Mouse (Mus musculus): ENCODE measurements at regions not wholly inside any gene's neighbourhood (a gene's known extent, or its start where the extent isn't known, plus 50 kb on each side); places are given as distances from the start of the nearest gene placed in this dataset.

DNA sequence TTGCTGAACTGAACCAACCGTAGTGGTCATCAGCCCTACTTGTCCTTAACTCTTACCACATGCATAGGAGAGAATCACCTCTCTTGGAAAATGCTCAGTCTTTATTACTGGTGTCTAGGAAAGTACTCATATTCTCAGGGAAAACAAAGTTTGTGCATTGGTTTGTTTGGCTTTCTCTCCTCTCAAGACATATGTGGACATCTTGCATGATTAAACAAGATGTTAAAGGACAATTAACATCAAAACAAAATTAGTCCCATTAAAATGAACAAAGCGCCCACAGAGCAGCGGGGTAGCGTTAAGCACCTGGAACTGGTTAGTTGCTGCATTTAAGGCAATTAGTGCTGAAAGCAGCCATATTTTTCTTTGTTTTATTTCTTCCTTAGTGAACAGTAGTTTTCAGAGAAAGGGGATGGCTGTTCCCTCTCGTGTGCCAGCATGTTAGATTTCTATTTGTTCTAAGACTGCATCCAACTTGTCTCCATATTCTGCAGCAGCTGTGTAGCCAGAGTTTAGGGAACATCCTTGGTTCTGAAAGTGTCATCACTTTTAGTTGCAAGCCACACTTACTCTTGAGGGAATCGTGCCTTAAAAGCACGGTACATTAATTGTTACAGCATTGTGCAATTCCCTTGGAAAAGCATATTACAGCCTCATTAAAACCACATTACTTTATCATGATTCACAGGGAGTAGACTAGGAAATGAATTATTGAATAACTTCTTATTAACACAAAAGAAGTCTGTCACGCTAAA is 137.7 kb downstream of the Ube2u start:
- no peak for DNase-seq

DNA sequence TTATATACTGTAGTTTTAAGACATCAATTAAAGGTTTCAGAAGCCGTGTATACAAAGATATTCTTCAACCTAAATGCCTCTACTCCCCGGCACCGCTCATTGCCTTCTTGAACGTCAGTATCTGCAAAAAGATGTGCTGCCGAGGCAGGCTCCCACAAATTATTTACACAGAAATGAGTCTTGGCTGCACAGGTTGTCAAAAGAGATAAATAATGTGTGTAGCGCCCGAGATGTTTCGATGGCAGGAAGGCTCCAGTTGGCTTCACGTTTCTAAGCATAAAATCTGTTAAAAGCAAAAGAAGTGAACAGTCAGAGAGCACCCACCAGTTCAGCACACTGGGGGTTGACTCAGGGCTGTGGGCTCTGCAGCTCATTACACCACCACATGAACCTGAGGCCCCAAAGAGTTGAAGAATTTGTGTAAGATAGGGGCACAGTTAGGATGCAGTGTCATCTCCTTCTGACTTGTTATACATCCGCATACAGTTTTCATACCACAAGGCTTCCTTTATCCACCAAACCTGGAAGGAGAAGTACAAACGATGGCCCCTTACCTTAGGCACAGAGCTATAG is 138.4 kb downstream of the Ube2u start:
- DNase-seq: no peak

GRCm38 (mm10) chr4:100624656-100625055 is 146.0 kb downstream of the Ube2u start:
- no peak for DNase-seq

DNA sequence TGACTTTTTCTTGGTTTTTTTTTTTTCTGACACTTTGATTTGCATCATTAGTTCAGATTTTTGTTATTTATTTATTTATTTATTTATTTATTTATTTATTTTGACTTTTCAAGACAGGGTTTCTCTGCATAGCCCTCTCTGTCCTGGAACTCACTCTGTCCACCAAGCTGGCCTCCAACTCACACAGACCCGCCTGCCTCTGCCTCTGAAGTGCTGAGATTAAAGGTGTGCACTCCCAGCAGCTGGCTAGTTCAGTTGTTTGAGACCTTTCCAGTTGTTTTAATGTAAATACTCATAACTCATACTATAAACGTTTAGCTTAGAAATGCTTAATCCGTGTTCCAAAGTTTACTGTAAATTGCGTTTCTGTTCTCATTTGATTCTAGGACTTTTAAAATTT is 147.9 kb downstream of the Ube2u start:
- no peak for DNase-seq

DNA sequence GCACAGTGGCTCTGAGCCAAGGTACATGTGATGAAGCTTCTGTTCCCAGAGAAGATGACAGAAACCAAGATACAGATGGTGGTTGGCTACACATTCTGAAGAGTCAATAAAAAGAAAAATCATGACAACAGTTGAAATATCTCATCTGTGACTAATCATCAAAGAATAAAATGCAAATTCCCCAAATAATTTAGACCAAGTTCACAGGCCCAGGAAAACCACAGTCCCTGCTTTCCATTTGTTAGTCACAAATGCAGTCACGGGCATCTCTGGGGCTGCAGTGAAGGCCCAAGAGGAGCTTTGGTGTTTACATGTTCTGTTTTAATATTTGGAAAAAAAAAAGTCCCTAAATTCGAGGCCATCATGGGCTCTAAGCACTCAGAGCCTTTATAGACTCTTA is 142.1 kb upstream of the Cachd1 start:
- DNase-seq: no peak

DNA sequence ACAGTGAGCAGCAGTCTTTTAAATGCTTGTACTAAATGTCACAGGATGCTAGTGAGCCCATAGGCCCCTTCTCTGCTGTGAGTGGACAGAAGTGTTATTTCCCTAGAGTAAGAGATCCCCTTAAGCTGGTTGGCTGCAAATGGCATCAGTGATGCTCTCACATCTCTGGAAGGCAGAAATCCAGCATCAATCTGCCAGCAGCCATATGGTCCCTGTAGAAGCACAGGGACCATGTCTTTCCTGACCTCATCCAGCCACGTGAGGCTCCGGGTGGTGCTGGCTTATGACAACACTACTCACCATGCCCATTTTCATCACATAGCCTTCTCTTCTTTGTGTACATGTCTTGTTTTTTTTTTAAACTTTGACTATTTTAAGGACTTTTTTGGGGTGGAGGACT is 138.9 kb upstream of the Cachd1 start:
- DNase-seq: no peak

DNA sequence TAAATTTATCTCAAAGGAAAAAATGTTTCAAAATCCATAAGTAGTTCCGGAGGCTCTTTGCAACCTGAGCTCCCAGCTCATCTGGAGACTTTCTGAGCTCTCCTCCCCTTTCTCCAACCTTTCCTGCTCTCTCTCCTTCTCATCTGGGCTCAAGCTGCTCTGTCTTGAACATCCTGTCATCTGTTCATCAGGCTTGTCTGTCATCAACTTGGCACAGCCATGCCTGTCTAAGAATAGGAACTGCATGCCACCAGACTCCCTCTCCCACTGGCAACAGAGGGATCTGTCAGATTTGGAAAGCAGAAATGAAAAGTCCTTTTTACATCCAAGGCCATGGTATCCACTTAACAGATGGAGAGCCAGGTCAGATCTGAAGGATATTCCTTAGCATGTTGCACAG is 115.3 kb upstream of the Cachd1 start:
- DNase-seq: no peak

GRCm38 (mm10) chr4:100664619-100665264 is 111.7 kb upstream of the Cachd1 start:
- DNase-seq: no peak

- no peak for DNase-seq
Observed at GRCm38 (mm10) chr4:100670553-100670952, 105.9 kb upstream of the Cachd1 start.

DNA sequence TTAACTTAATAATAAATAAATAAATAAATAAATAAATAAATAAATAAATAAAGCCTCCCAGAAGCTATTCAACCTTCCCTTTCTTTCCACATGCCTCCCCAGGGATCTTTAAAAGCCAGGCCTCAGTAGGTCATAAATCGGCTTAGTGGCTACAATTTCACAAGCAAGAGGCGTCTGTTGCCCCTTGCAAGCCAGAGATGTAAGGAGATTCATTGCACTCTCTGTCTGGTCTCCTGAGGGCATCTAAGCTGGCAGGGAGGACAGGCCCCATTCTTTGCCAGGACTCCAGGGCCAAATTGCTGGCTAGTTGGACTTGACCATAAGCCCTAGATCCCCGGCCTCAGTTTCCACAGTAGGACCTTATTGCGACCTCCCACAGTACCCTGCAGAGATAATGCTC is 101.6 kb upstream of the Cachd1 start:
- no peak for DNase-seq

DNA sequence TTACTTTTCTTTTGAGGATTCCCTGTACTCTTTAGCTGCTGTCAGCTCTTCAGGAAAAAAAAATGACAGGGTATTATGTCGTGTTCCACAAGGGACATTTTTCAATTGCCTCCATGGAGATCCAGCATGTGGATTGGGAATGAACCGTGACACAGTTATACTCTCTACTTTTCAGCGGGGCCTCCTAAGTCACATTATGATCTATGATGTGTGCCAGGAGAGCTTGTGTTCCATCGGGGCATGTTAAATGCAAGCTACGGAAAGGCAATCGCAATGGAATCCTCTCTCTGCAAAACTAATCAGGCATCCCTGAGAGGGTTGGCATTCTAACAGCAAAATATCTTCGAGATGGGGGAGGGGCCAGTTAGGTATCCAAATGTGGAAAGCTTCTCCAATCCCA is 92.7 kb upstream of the Cachd1 start:
- no peak for DNase-seq

DNA sequence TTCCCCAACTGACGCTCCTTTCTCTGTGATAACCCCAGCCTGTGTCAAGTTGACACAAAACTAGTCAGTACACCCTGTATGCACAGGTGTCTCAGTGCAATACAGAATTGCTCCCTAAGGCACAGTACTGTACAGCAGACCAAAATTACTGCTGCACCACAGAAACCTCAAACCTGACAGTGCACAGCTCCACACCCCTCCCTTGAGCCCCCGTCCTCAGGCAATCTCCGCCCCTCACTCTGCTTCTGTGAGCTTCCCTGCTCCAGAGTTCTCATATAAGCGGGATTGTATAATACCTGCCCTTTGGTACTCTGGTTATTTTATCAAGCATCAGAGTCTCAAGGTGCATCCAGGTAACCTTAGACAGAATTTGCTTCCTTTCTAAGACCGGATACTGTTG is 76.5 kb upstream of the Cachd1 start:
- no peak for DNase-seq

DNA sequence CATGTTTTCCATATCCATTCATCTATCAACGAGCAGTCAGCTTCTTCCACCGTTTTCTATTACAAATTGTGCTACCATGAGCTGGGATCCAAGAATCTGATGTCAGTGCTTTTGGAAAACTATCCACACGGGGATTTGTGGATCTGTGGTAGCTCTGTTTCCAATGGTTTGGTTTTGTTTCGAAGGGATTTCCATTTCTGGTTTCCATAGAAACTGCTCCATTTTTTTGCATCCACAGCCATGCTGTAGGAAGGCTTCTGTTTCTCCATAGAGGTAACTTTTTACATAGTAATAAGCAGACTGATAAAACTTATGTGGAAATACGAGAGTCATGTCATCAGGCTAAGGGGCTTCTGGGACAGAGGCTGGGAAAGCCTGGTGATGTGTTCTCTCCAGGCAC is 76.1 kb upstream of the Cachd1 start:
- no peak for DNase-seq

DNA sequence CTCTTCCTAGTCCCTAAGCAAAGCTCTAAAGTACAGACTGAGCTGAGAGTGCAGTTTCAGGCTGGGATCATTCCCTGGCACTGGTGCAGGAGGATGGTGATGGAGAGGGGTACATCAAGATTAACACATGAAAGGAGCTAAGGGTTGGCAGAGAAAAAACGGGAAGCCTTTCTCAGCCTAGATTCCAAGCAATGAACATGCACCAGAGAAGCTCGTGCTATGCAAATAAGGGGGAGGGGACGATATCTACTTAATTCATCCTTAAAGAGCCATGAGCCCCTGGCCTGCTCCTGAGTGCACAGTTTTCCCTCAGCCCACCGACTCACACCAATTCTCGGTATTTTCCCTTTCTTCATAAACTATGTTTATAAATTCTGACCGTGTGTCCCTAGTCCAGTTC is 70.5 kb upstream of the Cachd1 start:
- DNase-seq: no peak

- DNase-seq: no peak
Observed at GRCm38 (mm10) chr4:100707125-100707524, 69.3 kb upstream of the Cachd1 start.

- DNase-seq: no peak
Observed at GRCm38 (mm10) chr4:100708247-100708646, 68.2 kb upstream of the Cachd1 start.

DNA sequence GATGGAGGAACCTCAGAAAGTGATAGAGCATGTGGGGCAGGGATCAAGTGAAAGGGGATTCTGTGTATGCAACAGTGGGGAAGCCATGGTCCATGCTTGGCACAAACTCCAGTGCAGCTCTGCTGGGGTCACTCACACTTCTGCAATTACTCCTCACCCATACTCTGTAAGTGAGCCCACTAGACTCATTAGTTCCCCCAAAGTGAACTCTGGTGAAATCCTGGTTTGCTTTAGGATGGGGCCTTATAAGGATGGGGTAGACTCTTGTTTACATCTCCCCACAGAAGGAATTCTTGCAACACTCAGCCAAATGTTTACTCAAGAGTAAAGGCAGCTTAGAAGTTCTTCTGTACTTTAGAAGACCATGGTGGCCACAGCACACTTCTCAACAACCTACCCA is 62.2 kb upstream of the Cachd1 start:
- DNase-seq: no peak

DNA sequence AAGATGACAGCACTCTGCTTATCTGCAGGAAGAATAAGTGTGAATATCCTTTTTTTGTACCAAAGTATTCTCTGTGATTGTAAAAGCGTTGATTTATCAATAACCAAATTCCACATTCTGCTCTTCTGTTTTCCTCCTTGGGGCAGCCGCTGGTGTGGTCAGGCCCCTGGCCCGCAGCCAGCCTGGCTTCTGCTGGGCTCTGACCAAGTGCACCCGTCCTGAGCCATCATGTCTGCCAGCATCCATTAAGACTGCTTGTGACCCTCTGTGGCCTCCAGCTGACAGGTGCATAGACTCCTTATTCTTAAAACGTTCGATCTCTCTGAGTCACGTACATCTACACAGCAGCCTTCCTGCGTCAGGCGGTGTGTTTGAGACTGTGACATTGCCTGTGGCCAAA is 58.9 kb upstream of the Cachd1 start:
- no peak for DNase-seq

- peak; percentile 4 for DNase-seq
Observed at GRCm38 (mm10) chr4:100722532-100722931, 53.9 kb upstream of the Cachd1 start.

GRCm38 (mm10) chr4:100723053-100723452 is 53.4 kb upstream of the Cachd1 start:
- DNase-seq: no peak

DNA sequence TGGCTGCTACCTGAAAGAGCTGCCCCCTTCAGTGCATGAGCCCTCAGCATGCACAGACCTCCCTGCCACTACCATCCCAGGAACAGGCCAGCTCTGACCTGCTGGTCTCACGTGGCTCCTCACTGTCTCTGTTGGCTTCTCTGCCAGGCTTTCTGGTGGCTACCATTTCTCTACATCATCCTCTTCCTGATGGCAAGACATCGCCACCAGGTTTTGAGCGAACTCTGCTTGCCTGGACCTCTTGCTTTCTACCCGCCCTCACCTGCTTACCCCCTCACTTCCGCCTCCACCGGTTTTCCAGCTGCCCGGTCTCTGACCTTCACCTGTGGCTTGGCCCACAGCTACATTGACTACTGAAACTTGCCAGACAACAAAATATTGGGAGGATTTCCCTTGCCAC is 50.7 kb upstream of the Cachd1 start:
- DNase-seq: no peak

DNA sequence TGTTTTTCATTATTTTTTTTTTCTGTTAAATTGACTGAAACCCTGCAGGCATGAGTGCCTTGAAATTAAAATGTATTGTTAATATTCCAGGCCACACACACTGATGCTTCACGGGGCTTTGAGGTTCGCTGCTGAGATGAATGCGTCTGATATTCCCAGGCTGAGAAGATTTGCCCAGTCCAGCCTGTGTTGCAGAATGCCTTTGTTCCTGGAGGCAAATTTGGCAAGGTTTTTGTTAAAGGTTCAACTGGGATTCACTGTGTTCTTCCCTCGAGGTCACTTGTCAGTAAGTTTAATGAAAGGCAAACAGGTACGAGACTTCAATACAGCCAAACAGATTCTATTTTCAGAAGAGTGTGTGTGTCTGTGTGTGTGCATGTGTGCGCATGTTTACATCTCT is 50.0 kb upstream of the Cachd1 start:
- no peak for DNase-seq
